Mouse (Mus musculus) MEL (cell line): Measurements from ENCODE around the gene Tarbp2. TPM values are rescaled to one million over a fixed set of nuclear protein-coding genes. Genes with fewer than 3 reads are reported as not detected.

Experiments
- DNase-seq: peaks from one replicate; pipeline ENCODE4 v3.0.0; 2011; ENCODE audit warnings: low read depth, low spot score
- H3K27ac ChIP-seq: 2 replicates; pipeline ENCODE4 v1.5.1; 2012; ENCODE audit warnings: low read depth, mild to moderate bottlenecking, control low read depth, low read length, moderate library complexity; ENCODE audit not compliant: control insufficient read depth
- H3K27me3 ChIP-seq, 2 experiments: fragments of 150-350 bp in 1 of 2; sonication (generic) in 1 of 2; 2 replicates each; pipeline ENCODE4 v1.6.1; 2012; ENCODE audit warnings: low read length in 2 of 2, mild to moderate bottlenecking in 2 of 2, improper control_type of control experiment in 1 of 2, moderate library complexity in 1 of 2; ENCODE audit not compliant: insufficient read depth in 2 of 2, control insufficient read depth in 1 of 2
- H3K36me3 ChIP-seq, 2 experiments: 2 replicates each; pipeline ENCODE4 v1.6.1; 2012 to 2014; ENCODE audit warnings: low read length in 2 of 2, improper control_type of control experiment in 1 of 2, inconsistent platforms in 1 of 2, mild to moderate bottlenecking in 1 of 2; ENCODE audit not compliant: insufficient read depth in 2 of 2, control insufficient read depth in 1 of 2
- H3K4me1 ChIP-seq, 2 experiments: fragments of 150-350 bp in 1 of 2; sonication (generic) in 1 of 2; 2 replicates each; pipeline ENCODE4 v1.6.1; 2012; ENCODE audit warnings: low read length in 2 of 2, improper control_type of control experiment in 1 of 2, mild to moderate bottlenecking in 1 of 2; ENCODE audit not compliant: insufficient read depth in 2 of 2, control insufficient read depth in 1 of 2
- H3K4me3 ChIP-seq, 2 experiments: fragments of 150-350 bp in 1 of 2; sonication (generic) in 1 of 2; 2 replicates each; pipeline ENCODE4 v1.5.1; 2012; ENCODE audit warnings: low read depth in 2 of 2, low read length in 2 of 2, mild to moderate bottlenecking in 2 of 2, moderate library complexity in 2 of 2, control low read depth in 1 of 2, improper control_type of control experiment in 1 of 2; ENCODE audit not compliant: control insufficient read depth in 1 of 2, insufficient read depth in 1 of 2
- H3K79me2 ChIP-seq: 2 replicates; pipeline ENCODE4 v1.6.1; 2012; ENCODE audit warnings: mild to moderate bottlenecking, low read length, moderate library complexity; ENCODE audit not compliant: control insufficient read depth, poor library complexity, insufficient read depth
- H3K9ac ChIP-seq: 2 replicates; pipeline ENCODE4 v1.6.1; 2012; ENCODE audit warnings: low read depth, mild to moderate bottlenecking, control low read depth, low read length, moderate library complexity; ENCODE audit not compliant: control insufficient read depth, poor library complexity, severe bottlenecking
- H3K9me3 ChIP-seq: fragments of 150-350 bp; sonication (generic); replicated peaks from 2 replicates; pipeline ENCODE4 v1.6.1; 2012; ENCODE audit warnings: mild to moderate bottlenecking, low read length, improper control_type of control experiment, moderate library complexity; ENCODE audit not compliant: insufficient read depth
- CHD1 ChIP-seq: IDR thresholded peaks from 2 replicates; pipeline ENCODE4 v1.6.1; 2012; ENCODE audit warnings: low read depth, mild to moderate bottlenecking, inconsistent platforms, low read length, improper control_type of control experiment
- CHD2 ChIP-seq: IDR thresholded peaks from 2 replicates; pipeline ENCODE4 v1.6.1; 2011; ENCODE audit warnings: low read length, improper control_type of control experiment
- E2F4 ChIP-seq: IDR thresholded peaks from 2 replicates; pipeline ENCODE4 v1.6.1; 2011; ENCODE audit warnings: low read depth, low read length, improper control_type of control experiment, borderline replicate concordance
- GABPA ChIP-seq: IDR thresholded peaks from 2 replicates; pipeline ENCODE4 v1.6.1; 2012; ENCODE audit warnings: low read depth, mild to moderate bottlenecking, inconsistent platforms, low read length, improper control_type of control experiment, moderate library complexity
- JUND ChIP-seq: IDR thresholded peaks from 2 replicates; pipeline ENCODE4 v1.6.1; 2011; ENCODE audit warnings: low read depth, mild to moderate bottlenecking, improper control_type of control experiment, low read length
- KAT2A ChIP-seq: conservative IDR thresholded peaks from 2 replicates; pipeline ENCODE4 v1.6.1; 2012; ENCODE audit warnings: low read depth, low read length, improper control_type of control experiment, inconsistent platforms
- MAFK ChIP-seq: IDR thresholded peaks from 2 replicates; pipeline ENCODE4 v1.6.1; 2011; ENCODE audit warnings: low read depth, mild to moderate bottlenecking, low read length, improper control_type of control experiment, borderline replicate concordance
- MAX ChIP-seq: IDR thresholded peaks from 2 replicates; pipeline ENCODE4 v1.6.1; 2011; ENCODE audit warnings: low read length, improper control_type of control experiment
- MEF2A ChIP-seq: IDR thresholded peaks from 2 replicates; pipeline ENCODE4 v1.6.1; 2014; ENCODE audit warnings: low read depth, mild to moderate bottlenecking, inconsistent platforms, low read length, improper control_type of control experiment; ENCODE audit not compliant: poor library complexity, insufficient replicate concordance, severe bottlenecking; ENCODE audit errors: extremely low read depth
- MYC ChIP-seq: IDR thresholded peaks from 2 replicates; pipeline ENCODE4 v1.6.1; 2011; ENCODE audit warnings: low read depth, mild to moderate bottlenecking, low read length, improper control_type of control experiment, moderate library complexity
- NELFE ChIP-seq: IDR thresholded peaks from 2 replicates; pipeline ENCODE4 v1.6.1; 2011; ENCODE audit warnings: low read depth, low read length, improper control_type of control experiment
- NRF1 ChIP-seq: IDR thresholded peaks from 2 replicates; pipeline ENCODE4 v1.6.1; 2014; ENCODE audit warnings: low read depth, mild to moderate bottlenecking, inconsistent platforms, low read length, improper control_type of control experiment, moderate library complexity; ENCODE audit not compliant: poor library complexity, insufficient read depth, severe bottlenecking
- POLR2A ChIP-seq, 2 experiments: IDR thresholded peaks; 2 replicates each; pipeline ENCODE4 v1.6.1; 2011 to 2012; ENCODE audit warnings: low read length in 2 of 2, mild to moderate bottlenecking in 2 of 2, control low read depth in 1 of 2, improper control_type of control experiment in 1 of 2, low read depth in 1 of 2, moderate library complexity in 1 of 2; ENCODE audit not compliant: control insufficient read depth in 1 of 2, insufficient read depth in 1 of 2, poor library complexity in 1 of 2
- POLR2AphosphoS2 ChIP-seq: IDR thresholded peaks from 2 replicates; pipeline ENCODE4 v1.6.1; 2011; ENCODE audit warnings: low read length, improper control_type of control experiment
- POLR2AphosphoS5 ChIP-seq: IDR thresholded peaks from 2 replicates; pipeline ENCODE4 v1.6.1; 2012; ENCODE audit warnings: low read depth, borderline replicate concordance, mild to moderate bottlenecking, inconsistent platforms, low read length, moderate library complexity, mixed read lengths
- RAD21 ChIP-seq: IDR thresholded peaks from 2 replicates; pipeline ENCODE4 v1.6.1; 2011; ENCODE audit warnings: mild to moderate bottlenecking, low read depth, low read length, improper control_type of control experiment
- SIN3A ChIP-seq: IDR thresholded peaks from 2 replicates; pipeline ENCODE4 v1.6.1; 2012; ENCODE audit warnings: low read length, improper control_type of control experiment, inconsistent platforms
- SMC3 ChIP-seq: IDR thresholded peaks from 2 replicates; pipeline ENCODE4 v1.6.1; 2011; ENCODE audit warnings: low read depth, low read length, improper control_type of control experiment
- TAL1 ChIP-seq: IDR thresholded peaks from 2 replicates; pipeline ENCODE4 v1.6.1; 2012; ENCODE audit warnings: mild to moderate bottlenecking, inconsistent platforms, low read length, moderate library complexity, mixed read lengths
- TCF12 ChIP-seq: IDR thresholded peaks from 2 replicates; pipeline ENCODE4 v1.6.1; 2014; ENCODE audit warnings: low read depth, mild to moderate bottlenecking, inconsistent platforms, low read length, improper control_type of control experiment, moderate library complexity
- UBTF ChIP-seq: IDR thresholded peaks from 2 replicates; pipeline ENCODE4 v1.6.1; 2012; ENCODE audit warnings: low read depth, mild to moderate bottlenecking, inconsistent platforms, low read length, improper control_type of control experiment, moderate library complexity, borderline replicate concordance; ENCODE audit not compliant: insufficient read depth
- USF1 ChIP-seq: IDR thresholded peaks from 2 replicates; pipeline ENCODE4 v1.6.1; 2014; ENCODE audit warnings: low read depth, mild to moderate bottlenecking, inconsistent platforms, low read length, improper control_type of control experiment, moderate library complexity
- ZC3H11A ChIP-seq: IDR thresholded peaks from 2 replicates; pipeline ENCODE4 v1.6.1; 2012; ENCODE audit warnings: low read depth, mild to moderate bottlenecking, inconsistent platforms, low read length, improper control_type of control experiment
- ZKSCAN1 ChIP-seq: IDR thresholded peaks from 2 replicates; pipeline ENCODE4 v1.6.1; 2012; ENCODE audit warnings: low read depth, mild to moderate bottlenecking, inconsistent platforms, low read length, improper control_type of control experiment, moderate library complexity
- polyA plus RNA-seq, 2 experiments: library from polyadenylated mRNA; stranded (reverse) in 1 of 2; unstranded in 1 of 2; fragments of >175 nt in 1 of 2; fragments of >200 nt in 1 of 2; gene quantifications; 2 replicates each; pipeline versions ENCODE4 v1.2.1 to v1.2.4; 2012; ENCODE audit warnings: low replicate concordance in 2 of 2, low read depth in 1 of 2; ENCODE audit not compliant: insufficient read length in 2 of 2, insufficient read depth in 1 of 2, missing spikeins in 1 of 2
- total RNA-seq: library from RNA; depleted of rRNA; stranded (reverse); fragments of 300-350 nt; gene quantifications from 2 replicates; pipeline ENCODE4 v1.2.3, GENCODE M21; 2012

Gene Tarbp2
- total and polyA plus RNA-seq, 3 experiments = 155 to 182 TPM; not detected in 1

DNA sequence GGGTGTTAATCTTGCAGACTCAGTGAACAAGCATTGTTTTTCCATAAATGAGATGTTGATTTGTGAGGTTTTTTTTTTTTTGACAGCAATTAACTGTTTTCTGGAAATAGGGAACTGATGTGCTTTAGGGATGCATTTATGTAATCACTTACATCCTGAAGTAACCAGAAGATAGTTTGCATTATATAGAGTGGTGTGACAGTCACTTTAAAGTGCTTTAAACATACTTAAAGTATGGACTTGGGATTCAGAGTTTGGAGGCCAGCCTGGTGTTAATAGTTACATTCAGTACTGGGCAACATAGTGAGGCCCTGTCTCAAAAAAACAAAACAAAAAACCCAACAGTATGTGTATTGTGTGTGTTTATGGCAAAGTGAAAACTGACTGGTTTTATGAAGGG lies 46.3 kb upstream of the Tarbp2 start (continued):
- TF ChIP-seq CHD1 (peak; percentile 30; the same call in 1 of the 2 replicates), ZKSCAN1 (no peak), SMC3 (no peak), ZC3H11A (no peak), MEF2A (no peak), MAX (0 out of 2 replicates have a peak, but pooled peaks have one; percentile 20), POLR2AphosphoS5 (no peak), TAL1 (no peak), TCF12 (no peak), GABPA (no peak), E2F4 (no peak), CHD2 (no peak), RAD21 (no peak), JUND (no peak), MAFK (no peak), UBTF (no peak), NELFE (no peak), POLR2A (IDR thresholded peaks at IDR 0.05; ENCODE audit: control insufficient read depth in 1 of 2, insufficient read depth in 1 of 2, low read depth in 1 of 2, low read length in 2 of 2, poor library complexity in 1 of 2) (no peak), USF1 (no peak), POLR2AphosphoS2 (no peak), SIN3A (peak; percentile 14)

DNA sequence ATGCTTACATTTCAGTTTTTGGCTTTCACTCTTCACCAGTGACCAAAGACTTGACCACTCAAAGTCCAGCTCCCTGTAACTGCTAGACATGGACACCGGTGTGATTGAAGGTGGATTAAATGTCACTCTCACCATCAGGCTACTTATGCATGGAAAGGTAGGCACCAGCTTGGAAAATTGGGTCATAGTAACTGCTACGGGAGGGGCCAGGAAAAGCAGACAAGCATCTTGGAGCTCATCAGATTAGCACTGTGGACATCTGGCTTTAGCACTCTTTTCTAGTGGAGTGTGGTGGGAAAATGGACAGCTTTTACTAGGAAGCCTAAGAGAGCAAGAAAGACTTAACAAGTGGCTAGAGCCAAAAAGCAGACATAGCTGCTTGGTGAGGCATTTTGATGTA lies 44.7 kb upstream of the Tarbp2 start:
- TF ChIP-seq KAT2A (no peak), SMC3 (no peak), MYC (no peak), NRF1 (0 out of 2 replicates have a peak, but pooled peaks have one; percentile 8)
- TF ChIP-seq, all 39 proteins: peak for 1

More for the DNA sequence above, 44.7 kb upstream of the Tarbp2 start:
- Histone ChIP-seq H3K9ac (peak overlapping the region; percentile 22; the same call in 1 of the 2 replicates), H3K27ac (no peak overlapping the region), H3K9me3 (no peaks in the 10 kb centered on the region), H3K79me2 (peaks cover 47% of the 10 kb centered on the region), H3K27me3 (no peaks in the 10 kb centered on the region), H3K4me3 (no peak overlapping the region), H3K36me3 (peaks cover 43 to 46% of the 10 kb centered on the region in 2 experiments), H3K4me1 (peaks cover 6 to 9% of the 10 kb centered on the region in 2 experiments; a peak in 2 of 4 replicates)
- no peak for DNase-seq
